Mouse (Mus musculus) liver, postnatal 0 days (tissue): Measurements from ENCODE around the gene Fbxl2.

Experiments used
- CTCF ChIP-seq: sonication (generic); IDR thresholded peaks from 2 replicates; pipeline ENCODE4 v1.5.1; 2016; ENCODE audit warnings: antibody characterized with exemption, low read depth
- EP300 ChIP-seq: IDR thresholded peaks from 2 replicates; pipeline ENCODE4 v1.6.1; 2016; ENCODE audit warnings: antibody characterized with exemption, low read depth, mild to moderate bottlenecking

DNA sequence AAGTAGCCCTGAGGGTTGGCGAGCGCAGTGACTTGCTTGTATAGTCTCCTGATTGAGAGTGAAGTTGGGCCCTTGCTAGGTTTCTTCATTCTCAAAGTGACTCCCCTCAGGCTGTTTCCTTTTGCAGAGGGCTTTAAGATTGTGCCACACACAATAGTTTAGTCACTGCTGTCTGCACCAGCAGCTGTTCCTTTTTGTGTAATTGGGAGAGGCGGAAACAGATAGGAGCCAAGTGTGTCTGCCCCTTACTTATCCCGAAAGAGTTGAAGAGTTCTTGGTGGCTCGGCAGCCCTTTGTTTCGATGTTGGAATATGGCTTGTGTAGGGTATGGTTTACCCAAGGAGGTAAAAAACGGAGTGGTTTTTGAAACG is 113.9 kb downstream of the Fbxl2 start:
- TF ChIP-seq CTCF (no peak), EP300 (no peak)
